Mouse (Mus musculus): ENCODE measurements around the gene Klhl1. TPM values are rescaled to one million over a fixed set of nuclear protein-coding genes. Genes with fewer than 3 reads are reported as not detected.
"Not testable (repeated sequence)": the region's sequence is repeated elsewhere in the genome, so short reads cannot be mapped to it uniquely, and the experiment has no call there.

Klhl1 gene
- polyA plus RNA-seq, 1 experiment from 2014 or later: not detected

- H3K4me1 ChIP-seq (replicated peaks): no peaks in the 10 kb centered on the region
- H3K9me3 ChIP-seq (replicated peaks): no peaks in the 10 kb centered on the region
- ATAC-seq (ENCODE audit: low read depth) (no peak), DNase-seq (no peak)
- H3K4me2 ChIP-seq: no peak overlapping the region
- WGBS (ENCODE audit: insufficient replicate concordance): 57% methylated on average over 4 of the region's 4 CpGs
- no peak overlapping the region for H3K27ac ChIP-seq
- no peaks in the 10 kb centered on the region for H3K27me3 ChIP-seq
- H3K4me3 ChIP-seq (replicated peaks): no peak overlapping the region
- H3K9ac ChIP-seq: no peak overlapping the region
- H3K36me3 ChIP-seq: no peaks in the 10 kb centered on the region
Observed at GRCm38 (mm10) chr14:96331069-96331468, 187.8 kb downstream of the Klhl1 start.

GRCm38 (mm10) chr14:96217805-96218441 lies 301.0 kb downstream of the Klhl1 start:
- no peak overlapping the region for H3K9ac ChIP-seq
- no peak overlapping the region for H3K4me3 ChIP-seq (replicated peaks)
- H3K36me3 ChIP-seq: no peaks in the 10 kb centered on the region
- WGBS (ENCODE audit: insufficient replicate concordance): 56% methylated on average over 6 of the region's 6 CpGs
- no peak for ATAC-seq (ENCODE audit: low read depth)
- no peak for DNase-seq
- H3K4me1 ChIP-seq (replicated peaks): no peaks in the 10 kb centered on the region
- H3K27ac ChIP-seq: no peak overlapping the region
- H3K27me3 ChIP-seq: no peaks in the 10 kb centered on the region
- no peak overlapping the region for H3K4me2 ChIP-seq
- no peaks in the 10 kb centered on the region; the same call in 1 of the 2 replicates for H3K9me3 ChIP-seq (replicated peaks)

DNA sequence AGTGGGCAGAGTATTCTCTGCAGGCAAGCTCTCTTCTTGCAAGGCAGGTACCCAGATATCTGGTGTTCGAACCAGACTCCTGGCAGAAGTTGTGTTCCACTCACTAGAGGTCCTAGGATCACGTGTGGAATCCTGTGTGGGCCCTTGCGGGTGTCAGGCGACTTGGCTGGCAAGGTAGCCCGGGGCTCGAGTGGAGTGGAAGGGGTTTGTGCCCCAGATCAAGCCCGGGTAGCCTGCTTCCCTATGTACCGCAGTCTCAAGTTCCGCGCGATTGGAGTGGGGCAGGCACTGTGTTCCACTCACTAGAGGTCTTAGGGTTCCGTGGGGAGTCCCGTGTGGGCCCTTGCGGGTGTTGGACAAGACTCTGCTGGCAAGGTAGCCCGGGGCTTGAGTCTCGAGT lies 324.1 kb downstream of the Klhl1 start:
- H3K4me2 ChIP-seq; H3K27me3 ChIP-seq; H3K4me3 ChIP-seq (replicated peaks); ATAC-seq (ENCODE audit: low read depth); H3K36me3 ChIP-seq; H3K27ac ChIP-seq; H3K4me1 ChIP-seq (replicated peaks); H3K9me3 ChIP-seq (replicated peaks); H3K9ac ChIP-seq; DNase-seq: not testable (repeated sequence)
- WGBS (ENCODE audit: insufficient replicate concordance): 78% methylated on average over 16 of the region's 16 CpGs

DNA sequence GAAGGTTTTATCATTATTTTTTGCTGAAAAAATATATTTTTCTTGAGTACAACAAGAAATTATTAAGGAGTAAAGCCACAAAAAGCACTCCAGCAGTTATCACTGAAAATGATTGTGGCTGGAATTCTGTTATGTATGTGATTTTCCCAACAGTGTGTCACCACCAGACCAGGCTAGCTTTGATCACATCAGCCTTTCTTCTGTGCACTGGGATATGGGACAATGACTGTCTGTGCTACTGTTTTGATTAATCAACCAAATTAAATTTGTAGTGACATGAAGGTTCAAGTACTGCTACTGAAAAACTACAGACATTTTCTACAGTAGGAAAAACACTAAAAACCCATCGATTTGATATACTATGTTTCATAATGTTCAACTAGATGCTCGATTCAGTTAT lies 344.4 kb downstream of the Klhl1 start:
- Histone ChIP-seq H3K9me3 (replicated peaks) (no peaks in the 10 kb centered on the region), H3K9ac (no peak overlapping the region), H3K4me1 (replicated peaks) (no peaks in the 10 kb centered on the region), H3K27ac (no peak overlapping the region), H3K4me3 (replicated peaks) (no peak overlapping the region), H3K27me3 (no peaks in the 10 kb centered on the region), H3K4me2 (no peak overlapping the region), H3K36me3 (no peaks in the 10 kb centered on the region)
- DNase-seq (no peak), ATAC-seq (ENCODE audit: low read depth) (no peak)
- WGBS (ENCODE audit: insufficient replicate concordance): 54% methylated on average over 2 of the region's 2 CpGs

DNA sequence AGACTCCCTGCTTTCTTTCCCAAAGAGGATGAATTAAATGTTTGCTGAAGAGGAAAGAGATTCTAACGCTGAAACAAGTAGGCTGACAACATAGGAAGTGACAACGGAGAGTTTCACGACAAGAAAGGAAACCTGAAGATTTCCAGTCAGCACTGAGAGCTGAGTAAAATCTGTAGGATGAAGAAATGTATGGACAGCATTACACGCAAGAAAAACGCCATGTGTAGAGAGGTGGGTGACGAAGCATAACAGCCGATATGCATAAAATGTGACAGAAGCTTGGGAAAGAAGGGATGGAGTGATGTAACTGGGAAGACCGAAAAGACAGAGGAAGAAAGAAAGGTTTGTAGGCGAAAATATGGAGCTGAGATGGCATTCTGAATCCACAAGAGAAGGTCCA lies 375.8 kb downstream of the Klhl1 start:
- no peaks in the 10 kb centered on the region for H3K36me3 ChIP-seq
- H3K4me2 ChIP-seq: no peak overlapping the region
- no peak overlapping the region for H3K4me3 ChIP-seq (replicated peaks)

GRCm38 (mm10) chr14:96140246-96140645 lies 378.7 kb downstream of the Klhl1 start:
- H3K36me3 ChIP-seq: no peaks in the 10 kb centered on the region
- no peak for ATAC-seq (ENCODE audit: low read depth)
- H3K4me3 ChIP-seq (replicated peaks): no peak overlapping the region
- H3K27me3 ChIP-seq: no peaks in the 10 kb centered on the region
- no peak overlapping the region for H3K9ac ChIP-seq
- no peaks in the 10 kb centered on the region for H3K4me1 ChIP-seq (replicated peaks)
- H3K9me3 ChIP-seq (replicated peaks): no peaks in the 10 kb centered on the region
- no peak overlapping the region for H3K4me2 ChIP-seq
- no peak overlapping the region for H3K27ac ChIP-seq
- WGBS (ENCODE audit: insufficient replicate concordance): 76% methylated on average over 2 of the region's 2 CpGs
- no peak for DNase-seq

More for the DNA sequence above, 375.8 kb downstream of the Klhl1 start:
- Histone ChIP-seq H3K4me1 (replicated peaks) (no peaks in the 10 kb centered on the region), H3K9ac (no peak overlapping the region), H3K27ac (no peak overlapping the region), H3K27me3 (no peaks in the 10 kb centered on the region), H3K9me3 (replicated peaks) (no peaks in the 10 kb centered on the region)
- DNase-seq: no peak
- no peak for ATAC-seq (ENCODE audit: low read depth)
- WGBS (ENCODE audit: insufficient replicate concordance): 59% methylated on average over 9 of the region's 9 CpGs

DNA sequence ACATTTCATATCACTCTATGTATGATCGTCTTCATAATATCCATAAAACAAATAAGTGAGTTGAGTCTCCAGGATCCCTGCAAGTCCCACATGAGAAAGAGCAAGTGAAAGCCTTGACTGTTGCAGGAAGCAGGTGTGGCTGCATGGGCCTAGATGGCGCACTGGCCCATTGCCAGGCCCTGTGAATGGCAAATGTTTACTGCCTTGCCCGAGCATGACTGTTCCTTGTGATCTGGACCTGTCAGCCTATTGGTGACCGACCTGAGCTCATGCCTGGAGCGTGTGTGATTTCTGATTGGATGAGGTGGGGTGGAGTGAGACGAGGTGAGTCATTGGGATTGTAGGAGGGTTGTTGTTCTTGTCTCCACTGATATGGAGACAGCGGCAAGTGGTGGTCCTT lies 411.5 kb downstream of the Klhl1 start:
- WGBS (ENCODE audit: insufficient replicate concordance): 66% methylated on average over 7 of the region's 7 CpGs
- Histone ChIP-seq H3K4me1 (replicated peaks) (no peaks in the 10 kb centered on the region), H3K4me3 (replicated peaks) (no peak overlapping the region), H3K27ac (no peak overlapping the region), H3K4me2 (no peak overlapping the region), H3K9me3 (replicated peaks) (no peaks in the 10 kb centered on the region), H3K36me3 (no peaks in the 10 kb centered on the region), H3K9ac (no peak overlapping the region), H3K27me3 (no peaks in the 10 kb centered on the region)
- no peak for DNase-seq
- ATAC-seq (ENCODE audit: low read depth): no peak

DNA sequence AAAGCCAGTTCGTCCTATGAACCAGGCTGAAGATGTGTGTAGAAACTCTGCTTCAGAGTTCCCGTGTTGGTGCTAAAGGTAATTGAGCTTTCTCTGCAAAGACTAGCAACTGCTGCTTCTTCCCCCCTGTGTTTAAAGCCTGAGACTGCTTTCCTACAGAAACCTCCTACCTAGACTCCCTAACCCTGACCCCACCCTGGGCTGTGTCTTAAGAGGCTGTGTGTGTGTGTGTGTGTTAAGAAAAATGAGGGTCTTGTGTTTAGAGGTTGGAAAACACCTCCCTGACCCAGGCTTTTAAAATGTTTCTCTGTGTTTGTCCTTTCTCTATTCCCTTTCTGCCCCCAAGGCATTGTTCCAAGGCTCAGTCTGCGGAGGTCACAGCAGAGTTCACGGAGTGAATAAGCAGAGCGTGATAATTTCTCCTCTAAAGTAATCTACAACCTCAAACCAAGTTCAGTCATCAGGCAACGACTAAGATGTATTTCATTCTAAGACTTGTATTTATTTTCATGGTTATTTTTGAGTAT lies 437.2 kb downstream of the Klhl1 start:
- WGBS (ENCODE audit: insufficient replicate concordance): 64% methylated on average over 6 of the region's 6 CpGs
- no peak for ATAC-seq (ENCODE audit: low read depth)
- H3K9me3 ChIP-seq (replicated peaks): no peaks in the 10 kb centered on the region
- no peak overlapping the region for H3K9ac ChIP-seq
- H3K27me3 ChIP-seq: no peaks in the 10 kb centered on the region
- no peaks in the 10 kb centered on the region for H3K36me3 ChIP-seq
- H3K4me2 ChIP-seq: no peak overlapping the region
- H3K4me3 ChIP-seq (replicated peaks): no peak overlapping the region
- no peak for DNase-seq
- H3K4me1 ChIP-seq (replicated peaks): no peaks in the 10 kb centered on the region
- no peak overlapping the region for H3K27ac ChIP-seq

DNA sequence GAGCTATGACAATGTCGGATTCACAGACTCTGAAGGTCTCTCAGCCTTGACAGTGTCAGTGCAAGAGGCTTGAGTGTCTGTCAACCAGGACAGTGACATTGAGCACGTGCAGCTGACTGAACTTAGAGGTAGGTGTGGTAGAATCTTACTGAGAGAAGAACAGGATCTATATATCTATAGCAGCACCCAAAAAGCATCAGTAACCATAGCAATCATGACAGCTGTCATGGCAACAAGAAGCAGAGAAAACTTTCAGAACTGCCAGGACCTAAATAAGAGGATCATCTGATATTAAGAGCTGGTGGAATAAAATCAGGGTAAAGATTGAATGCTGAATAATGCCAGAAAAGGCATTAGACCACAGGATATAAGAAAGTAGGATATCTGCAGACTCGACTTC lies 453.0 kb downstream of the Klhl1 start:
- H3K4me1 ChIP-seq (replicated peaks): no peaks in the 10 kb centered on the region
- no peak overlapping the region for H3K4me2 ChIP-seq
- H3K9me3 ChIP-seq (replicated peaks): no peaks in the 10 kb centered on the region
- H3K9ac ChIP-seq: no peak overlapping the region
- DNase-seq: no peak
- 52% methylated on average over 3 of the region's 3 CpGs for WGBS (ENCODE audit: insufficient replicate concordance)
- H3K36me3 ChIP-seq: no peaks in the 10 kb centered on the region
- no peak overlapping the region for H3K27ac ChIP-seq
- no peak for ATAC-seq (ENCODE audit: low read depth)
- H3K4me3 ChIP-seq (replicated peaks): no peak overlapping the region
- no peaks in the 10 kb centered on the region for H3K27me3 ChIP-seq

Measured in liver, embryonic 13.5 days (tissue).